Comparison of ENCODE assay signal across 35 mouse cellular contexts in genomic region chr1:155727830-155728229, GRCm38 (mm10). TPM values are rescaled to one million over a fixed set of nuclear protein-coding genes. Genes with fewer than 3 reads are reported as not detected.
"Had no signal": no experiment of that assay in that cellular context is flagged by ENCODE, and none has a peak within 500 bp of the region (broad histone marks: within the 10 kb centered on the region; RNA-seq: fewer than 3 reads in every experiment).

No protein-coding gene starts in this region.

- H3K9ac ChIP-seq: embryonic facial prominence, embryonic 12.5 days; embryonic facial prominence, embryonic 13.5 days; embryonic facial prominence, embryonic 15.5 days; forebrain, embryonic 12.5 days; forebrain, embryonic 13.5 days; forebrain, embryonic 15.5 days; forebrain, postnatal 0 days had no signal

- H3K4me2 ChIP-seq: embryonic facial prominence, embryonic 12.5 days; embryonic facial prominence, embryonic 13.5 days; embryonic facial prominence, embryonic 15.5 days; forebrain, embryonic 12.5 days; forebrain, embryonic 13.5 days; forebrain, embryonic 15.5 days had no signal

- H3K9me3 ChIP-seq: embryonic facial prominence, embryonic 10.5 days; embryonic facial prominence, embryonic 13.5 days; embryonic facial prominence, embryonic 15.5 days; forebrain, embryonic 12.5 days; forebrain, embryonic 15.5 days had no signal

- ATAC-seq: forebrain, embryonic 13.5 days; forebrain, embryonic 14.5 days; forebrain, embryonic 15.5 days; forebrain, embryonic 16.5 days; forebrain, postnatal 0 days had no signal

- H3K27ac ChIP-seq: embryonic facial prominence, embryonic 10.5 days; embryonic facial prominence, embryonic 12.5 days; embryonic facial prominence, embryonic 13.5 days; embryonic facial prominence, embryonic 15.5 days; forebrain, embryonic 10.5 days; forebrain, embryonic 12.5 days; forebrain, embryonic 13.5 days; forebrain, embryonic 15.5 days; gastrocnemius, adult 2 months; heart, adult 2 months had no signal

- H3K4me1 ChIP-seq: embryonic facial prominence, embryonic 13.5 days; embryonic facial prominence, embryonic 15.5 days had no signal

- DNase-seq: cerebellum, adult 2 months; cerebellum, adult 8-10 months; cerebellum, adult 9-10 months; cerebellum, adult 9-11 months; cerebellum, postnatal 10 days; cerebellum, postnatal 14 days; cerebellum, postnatal 25 days; cerebellum, postnatal 36 days; embryo, embryonic 11 days; forebrain, postnatal 0 days; gastrocnemius, adult 2 months; gastrocnemius, postnatal 10 days; gastrocnemius, postnatal 14 days; gastrocnemius, postnatal 25 days; gastrocnemius, postnatal 36 days; heart, adult 18-20 months; heart, adult 2 months had no signal

- H3K4me3 ChIP-seq: embryonic facial prominence, embryonic 10.5 days; embryonic facial prominence, embryonic 12.5 days; embryonic facial prominence, embryonic 13.5 days; embryonic facial prominence, embryonic 15.5 days; erythroblast, embryonic 14.5 days; forebrain, embryonic 10.5 days; forebrain, embryonic 12.5 days; forebrain, embryonic 13.5 days; forebrain, embryonic 15.5 days; gastrocnemius, adult 2 months; heart, adult 2 months had no signal

- H3K36me3 ChIP-seq: embryonic facial prominence, embryonic 10.5 days; embryonic facial prominence, embryonic 12.5 days; embryonic facial prominence, embryonic 13.5 days; embryonic facial prominence, embryonic 15.5 days; forebrain, embryonic 10.5 days; forebrain, embryonic 12.5 days; forebrain, embryonic 15.5 days had no signal

RNA-seq across cellular contexts. Expression of gene Lhx4, which starts 23.7 kb away (rescaled TPM):
- total RNA-seq: common myeloid progenitor, adult 5-6 weeks; forebrain, postnatal 0 days; gastrocnemius, adult 18-20 months; gastrocnemius, adult 2 months; gastrocnemius, adult 8-10 months; gastrocnemius, postnatal 10 days; gastrocnemius, postnatal 14 days; gastrocnemius, postnatal 25 days; gastrocnemius, postnatal 36 days; gastrocnemius, postnatal 4 days; granulocyte monocyte progenitor cell, adult 5-6 weeks; heart, adult 18-20 months; heart, adult 2 months had no signal
- polyA plus RNA-seq: cortical plate, adult 2 months; embryonic facial prominence, embryonic 13.5 days; embryonic facial prominence, embryonic 15.5 days; erythroblast, embryonic 14.5 days; forebrain, embryonic 10.5 days; forebrain, embryonic 14.5 days; forebrain, embryonic 16.5 days; frontal cortex, adult 2 months; heart, adult 2 months had no signal
